Mouse (Mus musculus): ENCODE measurements around the gene Pak6.

DNA sequence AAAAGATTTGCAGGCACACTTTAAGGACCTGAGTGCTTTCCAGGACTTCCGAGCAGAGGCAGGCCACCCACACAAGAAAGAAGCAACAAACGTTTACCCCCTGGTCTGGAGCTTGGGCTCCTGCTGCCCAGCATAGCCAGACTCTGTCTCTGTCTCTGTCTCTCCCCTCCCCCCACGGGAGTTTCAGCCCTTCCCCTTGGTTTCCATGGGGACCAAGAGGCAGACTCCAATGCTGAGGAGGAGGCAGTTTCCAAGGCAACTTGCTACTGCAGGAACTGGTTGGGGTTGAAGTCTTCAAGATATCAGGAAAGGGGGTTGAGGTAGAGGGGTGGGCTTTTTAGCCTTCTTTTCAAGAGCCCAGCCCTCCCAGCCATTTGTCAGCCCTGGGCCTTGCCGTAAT is 51.1 kb downstream of the Pak6 start:
- TF ChIP-seq EP300 (IDR thresholded peaks at IDR 0.05) (no peak), CTCF (IDR thresholded peaks at IDR 0.05) (no peak)

Measured in lung, postnatal 0 days (tissue).